Mouse (Mus musculus): ENCODE results near the gene Gng7. TPM values are rescaled to one million over a fixed set of nuclear protein-coding genes. Genes with fewer than 3 reads are reported as not detected.
A peak's percentile ranks its signal among the peaks of the same experiment; 100 is the strongest.

Gng7 gene
- polyA plus RNA-seq, 1 experiment from 2014 or later: 14.0 TPM

DNA sequence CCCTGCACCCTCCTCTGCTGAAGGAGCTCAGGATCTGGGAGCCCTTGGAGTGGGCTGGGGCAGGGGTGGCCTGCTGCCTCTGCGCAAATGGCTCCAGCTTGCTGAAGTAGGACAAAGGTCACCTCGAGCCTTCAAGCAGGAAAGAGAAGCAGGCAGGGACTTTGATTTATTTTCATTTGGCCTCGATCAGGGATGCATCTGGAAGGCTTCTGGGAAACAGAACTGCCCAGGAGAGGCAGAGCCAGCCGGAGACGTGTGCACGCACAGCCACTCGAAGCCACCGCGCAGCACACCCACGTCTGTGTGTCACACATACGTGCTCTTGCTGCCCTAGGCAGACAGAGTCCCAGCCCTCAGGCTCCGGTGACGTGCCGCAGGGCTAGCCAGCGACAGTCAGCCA, 43.2 kb downstream of the Gng7 start:
- no peak overlapping the region for H3K4me3 ChIP-seq
- no peak for ATAC-seq (ENCODE audit: low FRiP score, low read depth)
- no peak overlapping the region for H3K4me2 ChIP-seq (replicated peaks)
- no peak overlapping the region for H3K9ac ChIP-seq
- no peaks in the 10 kb centered on the region for H3K27me3 ChIP-seq (replicated peaks)
- WGBS: 78% methylated on average over 15 of the region's 15 CpGs
- peaks cover 13% of the 10 kb centered on the region; the same call in 1 of the 2 replicates for H3K4me1 ChIP-seq
- H3K9me3 ChIP-seq: peaks cover 5% of the 10 kb centered on the region; the same call in 1 of the 2 replicates
- no peak overlapping the region for H3K27ac ChIP-seq
- no peaks in the 10 kb centered on the region for H3K36me3 ChIP-seq

DNA sequence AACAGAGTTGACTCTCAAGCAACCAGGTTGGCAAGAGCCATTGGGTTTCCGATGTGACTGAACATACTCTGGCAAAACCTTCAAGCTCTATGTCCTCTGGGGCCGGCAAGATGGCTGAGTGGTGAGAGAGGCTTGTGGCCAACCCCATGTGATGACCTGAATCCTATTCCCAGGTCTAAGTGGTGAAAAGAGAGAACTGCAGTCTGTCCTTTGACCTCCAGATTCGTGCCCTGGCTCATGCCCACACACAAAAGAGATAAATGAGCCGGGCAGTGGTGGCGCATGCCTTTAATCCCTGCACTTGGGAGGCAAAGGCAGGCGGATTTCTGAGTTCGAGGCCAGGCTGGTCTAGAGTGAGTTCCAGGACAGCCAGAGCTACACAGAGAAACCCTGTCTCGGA, 44.6 kb downstream of the Gng7 start:
- Histone ChIP-seq H3K36me3 (no peaks in the 10 kb centered on the region), H3K27ac (no peak overlapping the region), H3K9me3 (peaks cover 5% of the 10 kb centered on the region; the same call in 1 of the 2 replicates), H3K9ac (no peak overlapping the region), H3K27me3 (replicated peaks) (no peaks in the 10 kb centered on the region), H3K4me3 (no peak overlapping the region), H3K4me1 (peaks cover 13% of the 10 kb centered on the region; the same call in 1 of the 2 replicates), H3K4me2 (replicated peaks) (no peak overlapping the region)
- 85% methylated on average over 8 of the region's 8 CpGs for WGBS
- ATAC-seq (ENCODE audit: low FRiP score, low read depth): no peak

DNA sequence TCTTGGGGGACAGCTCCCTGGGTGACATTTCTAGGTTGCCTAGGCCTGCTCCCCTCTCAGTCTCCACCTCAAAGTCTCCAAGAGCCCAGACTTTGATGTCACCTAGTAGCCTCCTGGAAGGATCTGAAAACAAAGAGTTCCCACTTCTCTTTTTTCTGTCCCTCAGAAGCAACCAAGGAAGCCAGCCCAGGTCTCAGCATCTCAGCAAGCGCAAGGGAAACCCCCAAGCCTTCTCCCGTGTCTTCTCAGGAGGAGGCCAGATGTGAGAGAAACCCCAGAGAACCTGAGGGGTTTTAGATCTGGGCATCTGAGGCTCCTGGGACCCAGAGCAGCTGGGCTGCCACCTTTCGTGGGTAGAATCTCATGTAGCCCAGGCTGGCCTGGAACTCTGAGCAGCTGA, 45.4 kb downstream of the Gng7 start:
- H3K9me3 ChIP-seq: peaks cover 5% of the 10 kb centered on the region; the same call in 1 of the 2 replicates

DNA sequence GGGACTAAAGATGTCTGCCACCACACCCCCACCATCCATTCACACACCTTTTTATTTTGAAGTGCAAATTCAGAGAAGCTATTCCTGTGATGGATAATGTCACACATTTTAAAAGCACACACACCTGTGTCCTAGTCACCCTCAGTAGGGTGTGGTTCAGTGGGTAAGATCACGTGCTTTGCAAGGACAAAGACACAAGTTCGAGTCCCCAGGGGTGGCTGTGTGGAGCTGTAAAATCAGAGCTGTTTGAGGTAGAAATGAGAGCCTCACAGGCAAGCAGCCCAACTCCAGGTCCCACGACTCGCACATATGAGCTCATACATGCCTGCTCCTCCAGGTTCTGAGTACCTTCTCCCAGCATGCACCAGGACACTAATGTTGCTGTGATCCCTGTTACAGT, 46.6 kb downstream of the Gng7 start:
- 85% methylated on average over 4 of the region's 4 CpGs for WGBS

More for the DNA sequence above, 45.4 kb downstream of the Gng7 start:
- peaks cover 13% of the 10 kb centered on the region; the same call in 1 of the 2 replicates for H3K4me1 ChIP-seq
- H3K9ac ChIP-seq: no peak overlapping the region
- H3K27ac ChIP-seq: no peak overlapping the region
- no peak for ATAC-seq (ENCODE audit: low FRiP score, low read depth)
- no peak overlapping the region for H3K4me3 ChIP-seq
- no peak overlapping the region for H3K4me2 ChIP-seq (replicated peaks)
- no peaks in the 10 kb centered on the region for H3K27me3 ChIP-seq (replicated peaks)
- no peaks in the 10 kb centered on the region for H3K36me3 ChIP-seq
- 75% methylated on average over 3 of the region's 3 CpGs for WGBS

DNA sequence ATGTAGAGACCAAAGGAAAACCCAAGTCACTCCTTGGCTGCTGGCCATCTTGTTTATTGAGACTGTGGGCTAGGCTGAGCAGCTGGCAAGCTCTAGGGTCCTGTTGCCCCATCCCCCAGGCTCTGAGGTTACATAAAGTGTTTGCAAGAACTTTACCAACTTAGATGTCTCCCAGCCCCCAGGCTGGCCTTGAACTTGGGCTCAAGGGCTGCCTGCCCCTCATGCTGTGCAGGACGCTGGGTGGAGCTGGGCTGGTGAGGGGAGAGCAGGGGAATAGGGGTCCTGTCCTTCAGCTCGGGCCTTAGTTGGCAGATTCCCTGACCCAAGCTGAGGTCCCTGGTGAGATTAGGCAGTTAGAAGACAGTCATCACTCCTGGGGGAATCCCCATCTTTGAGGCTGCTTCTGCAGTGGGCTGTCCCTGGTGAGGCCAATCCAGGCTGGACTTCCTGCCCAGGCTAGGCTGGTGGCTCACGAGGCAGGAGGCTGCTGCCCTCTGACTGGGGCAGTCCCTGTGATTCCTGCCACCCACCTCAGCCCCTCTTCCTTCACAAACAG, 47.6 kb downstream of the Gng7 start:
- no peaks in the 10 kb centered on the region for H3K36me3 ChIP-seq
- H3K27ac ChIP-seq: no peak overlapping the region
- H3K9me3 ChIP-seq: peaks cover 5% of the 10 kb centered on the region; the same call in 1 of the 2 replicates
- ATAC-seq (ENCODE audit: low FRiP score, low read depth): no peak
- 64% methylated on average over 3 of the region's 3 CpGs for WGBS
- no peaks in the 10 kb centered on the region for H3K27me3 ChIP-seq (replicated peaks)
- H3K9ac ChIP-seq: no peak overlapping the region
- H3K4me2 ChIP-seq (replicated peaks): no peak overlapping the region
- 0 out of 2 replicates have a peak, but pooled peaks cover 7% of the 10 kb centered on the region for H3K4me1 ChIP-seq
- H3K4me3 ChIP-seq: no peak overlapping the region

More for the DNA sequence above, 46.6 kb downstream of the Gng7 start:
- Histone ChIP-seq H3K9ac (no peak overlapping the region), H3K27me3 (replicated peaks) (no peaks in the 10 kb centered on the region), H3K4me3 (no peak overlapping the region), H3K4me1 (peaks cover 13% of the 10 kb centered on the region; the same call in 1 of the 2 replicates), H3K27ac (no peak overlapping the region), H3K4me2 (replicated peaks) (no peak overlapping the region), H3K36me3 (no peaks in the 10 kb centered on the region), H3K9me3 (peaks cover 5% of the 10 kb centered on the region; the same call in 1 of the 2 replicates)
- ATAC-seq (ENCODE audit: low FRiP score, low read depth): no peak

DNA sequence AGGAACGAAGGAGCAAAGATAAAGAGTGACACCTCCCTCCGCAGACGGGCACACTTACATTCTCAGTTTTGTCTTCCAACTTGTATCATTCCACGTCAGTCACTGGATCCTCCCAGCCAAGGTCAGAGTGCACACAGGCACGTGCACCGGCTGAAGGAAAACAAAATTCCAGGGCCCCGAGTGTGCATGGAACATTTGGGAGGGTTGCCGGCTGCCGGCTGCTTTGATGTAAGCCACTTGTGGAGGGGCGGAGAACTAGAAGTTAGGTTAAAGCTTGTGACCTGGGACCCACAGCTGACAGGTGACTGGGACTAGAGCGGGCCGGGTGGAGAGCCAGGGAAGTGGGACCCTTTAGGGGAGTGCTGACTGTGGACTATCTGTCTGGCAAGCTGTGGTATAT, 48.4 kb downstream of the Gng7 start:
- Histone ChIP-seq H3K4me3 (no peak overlapping the region), H3K27ac (no peak overlapping the region), H3K9ac (no peak overlapping the region), H3K4me2 (replicated peaks) (no peak overlapping the region), H3K36me3 (no peaks in the 10 kb centered on the region), H3K4me1 (peaks cover 9% of the 10 kb centered on the region; the same call in 1 of the 2 replicates), H3K27me3 (replicated peaks) (no peaks in the 10 kb centered on the region), H3K9me3 (peaks cover 5% of the 10 kb centered on the region; the same call in 1 of the 2 replicates)
- ATAC-seq (ENCODE audit: low FRiP score, low read depth): no peak
- 64% methylated on average over 12 of the region's 12 CpGs for WGBS

DNA sequence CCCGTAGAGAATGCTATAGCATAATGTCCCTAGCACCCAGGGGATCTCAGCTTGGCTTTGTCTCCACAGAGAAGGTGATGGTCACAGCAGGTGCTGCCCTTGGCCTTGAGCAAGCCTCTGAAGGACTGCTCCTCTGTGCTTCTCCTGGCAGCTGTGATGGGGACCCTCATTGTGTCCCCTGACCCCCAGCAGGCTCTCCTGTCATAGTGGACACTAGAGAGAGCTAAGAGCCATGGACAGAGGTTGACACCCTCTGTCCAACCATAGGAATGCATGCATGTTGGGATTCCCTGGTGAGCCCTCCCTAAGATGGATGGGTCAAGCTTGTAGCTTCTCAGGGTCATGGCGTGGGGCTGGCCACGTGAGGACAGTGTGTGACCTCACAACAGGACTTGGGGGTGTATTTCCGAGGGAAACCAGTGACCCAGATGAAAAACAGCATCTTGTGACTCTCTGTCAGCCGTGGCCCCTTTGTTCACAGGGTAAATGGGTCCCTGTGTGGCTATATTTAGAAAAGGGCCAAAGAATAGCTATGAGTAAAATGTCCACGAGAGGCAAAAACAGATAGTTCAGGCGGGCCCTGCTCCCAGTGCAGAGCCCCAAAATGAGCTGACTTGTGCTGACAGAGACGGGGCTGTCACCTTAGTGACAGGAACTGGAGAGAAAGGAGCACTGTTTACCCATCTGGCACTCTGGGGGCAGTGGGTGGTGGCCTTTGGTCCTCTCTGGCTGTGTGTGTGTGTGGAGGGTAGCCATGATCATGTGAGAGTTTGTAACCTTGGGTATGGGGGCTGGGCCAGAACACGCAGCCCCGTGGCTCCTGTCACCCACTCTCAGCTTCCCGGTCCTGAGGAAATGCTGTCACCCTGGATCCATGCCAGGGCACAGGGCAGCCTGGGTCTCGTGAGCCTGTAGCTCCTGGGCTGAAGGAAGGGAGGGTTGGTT, 51.4 kb downstream of the Gng7 start:
- ATAC-seq (ENCODE audit: low FRiP score, low read depth): no peak
- WGBS: 53% methylated on average over 12 of the region's 12 CpGs
- no peak overlapping the region for H3K9ac ChIP-seq
- H3K9me3 ChIP-seq: no peaks in the 10 kb centered on the region
- H3K4me2 ChIP-seq (replicated peaks): no peak overlapping the region
- no peaks in the 10 kb centered on the region for H3K27me3 ChIP-seq (replicated peaks)
- H3K4me3 ChIP-seq: no peak overlapping the region
- H3K4me1 ChIP-seq: peaks cover 15% of the 10 kb centered on the region; the same call in 1 of the 2 replicates
- H3K36me3 ChIP-seq: no peaks in the 10 kb centered on the region
- no peak overlapping the region for H3K27ac ChIP-seq

DNA sequence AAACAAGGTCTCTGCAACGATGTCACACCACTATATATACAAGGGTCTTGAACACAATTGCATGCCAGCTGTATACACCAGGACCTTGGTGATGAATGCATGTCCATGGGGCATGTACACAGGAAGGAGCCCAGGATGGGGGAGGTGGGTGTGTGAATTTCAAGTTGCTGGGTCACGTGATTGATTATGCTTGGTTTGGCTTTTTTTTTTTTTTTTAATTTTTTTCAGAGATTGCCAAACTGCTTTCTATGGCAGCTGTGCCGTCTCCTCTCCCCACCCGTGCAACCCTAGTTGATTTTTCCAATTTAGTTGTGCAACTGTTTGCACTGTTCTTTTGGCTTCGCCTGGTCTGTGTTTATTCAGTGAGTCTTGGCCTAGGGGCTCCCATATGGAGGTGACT, 52.2 kb downstream of the Gng7 start:
- H3K9me3 ChIP-seq: no peaks in the 10 kb centered on the region
- no peaks in the 10 kb centered on the region for H3K36me3 ChIP-seq
- no peak overlapping the region for H3K4me2 ChIP-seq (replicated peaks)
- no peak overlapping the region for H3K27ac ChIP-seq
- WGBS: 87% methylated on average over 5 of the region's 5 CpGs
- H3K9ac ChIP-seq: no peak overlapping the region
- H3K4me3 ChIP-seq: no peak overlapping the region
- peaks cover 14% of the 10 kb centered on the region; the same call in 1 of the 2 replicates for H3K4me1 ChIP-seq
- ATAC-seq (ENCODE audit: low FRiP score, low read depth): no peak
- H3K27me3 ChIP-seq (replicated peaks): no peaks in the 10 kb centered on the region

DNA sequence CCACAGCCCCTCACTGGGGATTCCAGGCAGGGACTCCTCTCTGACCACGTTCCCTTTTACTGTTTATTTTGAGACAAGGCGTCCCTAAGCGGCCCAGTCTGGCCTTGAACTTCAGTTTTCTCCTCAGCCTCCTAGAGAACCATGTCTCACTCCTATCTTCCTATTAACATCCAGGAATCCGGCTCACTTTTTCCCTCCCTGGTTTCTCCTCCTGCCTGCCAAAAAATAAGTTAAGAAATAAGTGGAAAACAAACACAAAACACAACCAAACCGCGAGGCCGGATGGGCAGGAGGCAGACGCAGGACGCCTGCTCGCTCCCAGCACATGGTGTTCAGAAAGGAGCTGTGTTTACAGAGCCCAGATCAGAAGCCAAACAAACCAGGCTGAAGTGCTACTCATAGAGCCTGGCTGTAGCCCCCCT, 52.7 kb downstream of the Gng7 start:
- Histone ChIP-seq H3K9ac (no peak overlapping the region), H3K9me3 (no peaks in the 10 kb centered on the region), H3K27ac (no peak overlapping the region), H3K4me3 (no peak overlapping the region), H3K36me3 (no peaks in the 10 kb centered on the region), H3K27me3 (replicated peaks) (no peaks in the 10 kb centered on the region), H3K4me1 (peaks cover 9% of the 10 kb centered on the region; the same call in 1 of the 2 replicates), H3K4me2 (replicated peaks) (no peak overlapping the region)
- no peak for ATAC-seq (ENCODE audit: low FRiP score, low read depth)
- 58% methylated on average over 10 of the region's 10 CpGs for WGBS

DNA sequence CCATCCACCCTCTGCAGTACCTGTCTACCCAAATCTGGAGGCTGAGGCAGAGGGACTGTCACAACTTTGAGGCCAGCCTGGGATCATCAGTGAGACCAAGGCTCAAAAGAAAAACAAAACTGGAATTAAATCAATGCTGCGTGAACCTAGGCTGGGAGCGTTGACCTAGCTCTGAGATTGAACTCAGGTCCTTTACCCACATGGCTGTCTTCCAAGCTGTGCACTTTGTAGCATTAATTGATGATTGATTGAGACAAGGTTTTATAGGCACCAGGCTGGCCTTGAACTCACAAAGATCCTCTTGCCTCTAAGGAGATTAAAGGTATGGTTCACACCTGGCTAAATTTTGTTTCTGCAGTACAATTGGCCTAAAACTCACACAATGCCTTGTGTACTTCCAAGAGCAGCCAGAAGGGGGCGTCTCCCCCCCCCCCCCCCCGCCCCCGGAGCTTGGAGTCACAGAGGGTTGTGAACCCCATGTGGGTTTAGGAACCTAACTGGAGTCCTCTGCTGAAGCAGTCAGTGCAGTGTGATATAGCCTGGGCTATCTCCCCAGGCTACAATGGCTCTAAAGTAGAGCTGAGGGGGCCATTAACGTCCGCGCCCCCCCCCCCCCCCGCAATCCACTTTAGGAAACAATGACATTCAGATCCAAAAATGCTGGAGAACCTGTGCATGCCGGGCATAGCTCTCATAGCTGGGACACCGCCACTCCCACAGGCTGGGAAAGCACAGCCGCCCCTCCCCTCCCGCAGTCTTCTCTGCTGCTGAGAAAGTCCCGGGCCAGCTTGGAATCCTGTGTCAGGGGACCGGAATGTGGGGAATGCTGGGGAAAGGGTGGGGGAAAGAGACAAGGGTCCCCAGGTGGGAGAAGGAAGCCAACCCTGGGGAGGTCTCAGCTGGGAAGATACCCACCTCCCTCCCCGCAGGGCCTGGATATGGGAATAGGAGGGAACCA, 53.9 kb downstream of the Gng7 start:
- Histone ChIP-seq H3K9me3 (no peaks in the 10 kb centered on the region), H3K27me3 (replicated peaks) (no peaks in the 10 kb centered on the region), H3K4me2 (replicated peaks) (peak overlapping the region; percentile 16; the same call in 1 of the 2 replicates), H3K9ac (no peak overlapping the region), H3K27ac (no peak overlapping the region), H3K4me1 (peaks cover 9% of the 10 kb centered on the region; the same call in 1 of the 2 replicates), H3K36me3 (no peaks in the 10 kb centered on the region), H3K4me3 (no peak overlapping the region)
- no peak for ATAC-seq (ENCODE audit: low FRiP score, low read depth)
- 12% methylated on average over 16 of the region's 16 CpGs for WGBS

DNA sequence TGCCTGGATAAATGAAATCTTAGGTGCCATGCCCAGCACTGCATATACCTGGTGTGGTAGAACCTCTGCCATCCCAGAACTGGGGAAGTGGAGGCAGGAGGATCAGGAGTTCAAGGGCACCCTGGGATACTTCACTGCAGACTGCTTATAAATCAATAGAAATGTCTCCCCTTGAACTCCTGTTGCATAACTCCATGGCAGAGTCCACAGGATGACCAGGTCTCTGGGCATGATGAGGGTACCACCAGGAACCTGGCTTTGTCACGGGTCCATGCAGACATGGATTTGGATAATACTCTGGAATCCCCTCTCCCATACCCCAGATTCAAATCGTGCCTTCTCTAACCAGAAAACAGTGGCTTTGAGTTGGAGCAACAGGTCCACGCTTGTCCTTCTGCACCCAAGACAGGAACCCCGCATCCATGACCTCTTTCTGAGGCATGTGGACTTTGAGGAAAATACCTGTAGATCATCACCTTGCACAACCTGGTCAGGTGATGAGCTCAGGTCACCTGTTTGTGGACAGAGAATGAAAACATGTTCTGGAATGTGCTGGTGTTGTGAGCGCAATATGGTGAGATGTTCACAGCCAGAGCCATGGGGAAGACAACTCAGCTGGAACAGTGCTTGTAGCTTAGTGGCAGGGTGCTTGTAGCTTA, 55.6 kb downstream of the Gng7 start:
- no peaks in the 10 kb centered on the region for H3K36me3 ChIP-seq
- ATAC-seq (ENCODE audit: low FRiP score, low read depth): no peak
- H3K4me1 ChIP-seq: peaks cover 9% of the 10 kb centered on the region; the same call in 1 of the 2 replicates
- 84% methylated on average over 5 of the region's 5 CpGs for WGBS
- no peak overlapping the region for H3K4me3 ChIP-seq
- H3K4me2 ChIP-seq (replicated peaks): no peak overlapping the region
- H3K27me3 ChIP-seq (replicated peaks): no peaks in the 10 kb centered on the region
- no peaks in the 10 kb centered on the region for H3K9me3 ChIP-seq
- no peak overlapping the region for H3K27ac ChIP-seq
- H3K9ac ChIP-seq: no peak overlapping the region
